Mouse (Mus musculus) megakaryocyte-erythroid progenitor cell, adult 5-6 weeks (primary cell): ENCODE data around the gene Kif1b. TPM values are rescaled to one million over a fixed set of nuclear protein-coding genes. Genes with fewer than 3 reads are reported as not detected.

Experiments used
- ATAC-seq: replicated peaks from 2 replicates; pipeline ENCODE4 v1.8.0; 2016; ENCODE audit warnings: mild to moderate bottlenecking, inconsistent platforms; ENCODE audit not compliant: severe bottlenecking, poor library complexity, low FRiP score, low TSS enrichment
- total RNA-seq, 2 experiments: library from RNA; stranded (forward) in 1 of 2; stranded (reverse) in 1 of 2; fragments of 200-1000, 215-1000 nt in 1 of 2; fragments of >200 nt in 1 of 2; fragmentation: Nextera tagmentation in 1 of 2; gene quantifications; 2 replicates each; pipeline ENCODE4 v1.2.3; 2014 to 2017

Gene Kif1b
- total RNA-seq, 2 experiments from 2014 or later: 4.6 to 8.1 TPM

GRCm38 (mm10) chr4:149126663-149127062, 180.8 kb downstream of the Kif1b start, which contains the start of gene Cort:
TSS of gene Cort (minus strand) at chr4:149126763.
- ATAC-seq: no peak

Other genes starting within 250 kb of the Kif1b start
- gene Pex14, start 207.8 kb downstream of the Kif1b start, total RNA-seq (2014; fragmentation: Nextera tagmentation): 10.3 and 15.8 TPM in 2 replicates
- gene Pex14, start 207.8 kb downstream of the Kif1b start, total RNA-seq (2017): 8.0 and 16.8 TPM in 2 replicates
- gene Dffa, start 203.5 kb downstream of the Kif1b start, total RNA-seq (2014; fragmentation: Nextera tagmentation): 27.6 and 28.1 TPM in 2 replicates
- gene Dffa, start 203.5 kb downstream of the Kif1b start, total RNA-seq (2017): 20.3 and 25.6 TPM in 2 replicates
- not detected in 2 replicates for gene Cort, start 180.9 kb downstream of the Kif1b start, total RNA-seq (2014; fragmentation: Nextera tagmentation)
- gene Cort, start 180.9 kb downstream of the Kif1b start, total RNA-seq (2017): not detected in 2 replicates
- gene Cenps, start 170.1 kb downstream of the Kif1b start, total RNA-seq (2014; fragmentation: Nextera tagmentation): 29.6 and 48.0 TPM in 2 replicates
- 15.4 and 26.2 TPM in 2 replicates for gene Cenps, start 170.1 kb downstream of the Kif1b start, total RNA-seq (2017)
- 59.1 and 67.1 TPM in 2 replicates for gene Pgd, start 140.9 kb downstream of the Kif1b start, total RNA-seq (2014; fragmentation: Nextera tagmentation)
- gene Pgd, start 140.9 kb downstream of the Kif1b start, total RNA-seq (2017): 35.3 and 42.4 TPM in 2 replicates
- 65.7 and 65.9 TPM in 2 replicates for gene Ube4b, start 119.1 kb upstream of the Kif1b start, total RNA-seq (2014; fragmentation: Nextera tagmentation)
- 24.1 and 34.2 TPM in 2 replicates for gene Ube4b, start 119.1 kb upstream of the Kif1b start, total RNA-seq (2017)
- not detected in 2 replicates for gene Rbp7, start 147.3 kb upstream of the Kif1b start, total RNA-seq (2014; fragmentation: Nextera tagmentation)
- not detected in 2 replicates for gene Rbp7, start 147.3 kb upstream of the Kif1b start, total RNA-seq (2017)
- gene Tmem274, start 169.7 kb upstream of the Kif1b start, total RNA-seq (2014; fragmentation: Nextera tagmentation): not detected in 2 replicates
- not detected in 2 replicates for gene Tmem274, start 169.7 kb upstream of the Kif1b start, total RNA-seq (2017)
- gene Nmnat1, start 177.5 kb upstream of the Kif1b start, total RNA-seq (2014; fragmentation: Nextera tagmentation): 2.8 and 13.3 TPM in 2 replicates
- gene Nmnat1, start 177.5 kb upstream of the Kif1b start, total RNA-seq (2017): 2.2 and 8.0 TPM in 2 replicates
- 26.0 and 32.6 TPM in 2 replicates for gene Lzic, start 177.5 kb upstream of the Kif1b start, total RNA-seq (2014; fragmentation: Nextera tagmentation)
- gene Lzic, start 177.5 kb upstream of the Kif1b start, total RNA-seq (2017): 62.6 and 135 TPM in 2 replicates
- 1.5 and 5.5 TPM in 2 replicates for gene Ctnnbip1, start 210.5 kb upstream of the Kif1b start, total RNA-seq (2014; fragmentation: Nextera tagmentation)
- 1.7 and 5.9 TPM in 2 replicates for gene Ctnnbip1, start 210.5 kb upstream of the Kif1b start, total RNA-seq (2017)